Mouse (Mus musculus) gastrocnemius, postnatal 14 days (tissue): Measurements from ENCODE around the gene Hdhd5. TPM values are rescaled to one million over a fixed set of nuclear protein-coding genes. Genes with fewer than 3 reads are reported as not detected.

Experiments
- DNase-seq: peaks from one replicate; pipeline ENCODE4 v3.0.0; 2021; ENCODE audit warnings: mixed read lengths
- intact Hi-C: fragments of 180-260 bp; cut with DNase I; formaldehyde crosslinking; loops from one replicate; pipeline ENCODE4 v1.15.1; 2025; ENCODE audit warnings: low total_unique reads
- total RNA-seq, 2 experiments: library from RNA; stranded (reverse); gene quantifications; 2 replicates each; pipeline ENCODE4 v1.2.3; 2021

The Hdhd5 gene
- total RNA-seq, 2 experiments from 2014 or later = 21.0 to 25.2 TPM

- DNase-seq = no peak
- intact Hi-C loops = no loop called here
These were observed 40.1 kb downstream of the Hdhd5 start for GRCm38 (mm10) chr6:120491064-120491463.

- intact Hi-C loops = no loop called here
- no peak for DNase-seq
These were observed 41.7 kb downstream of the Hdhd5 start for GRCm38 (mm10) chr6:120489461-120489860.

GRCm38 (mm10) chr6:120488647-120489046 is 42.5 kb downstream of the Hdhd5 start:
- intact Hi-C loops = no loop called here
- no peak for DNase-seq

GRCm38 (mm10) chr6:120486051-120486510 is 45.0 kb downstream of the Hdhd5 start:
- intact Hi-C loops = no loop called here
- no peak for DNase-seq

GRCm38 (mm10) chr6:120485038-120485437 is 46.1 kb downstream of the Hdhd5 start:
- intact Hi-C loops = no loop called here
- no peak for DNase-seq

GRCm38 (mm10) chr6:120483211-120483626 is 47.9 kb downstream of the Hdhd5 start:
- intact Hi-C loops = no loop called here
- DNase-seq = peak; percentile 51

GRCm38 (mm10) chr6:120482756-120483155 is 48.4 kb downstream of the Hdhd5 start:
- no peak for DNase-seq
- intact Hi-C loops = no loop called here

GRCm38 (mm10) chr6:120482021-120482420 is 49.1 kb downstream of the Hdhd5 start:
- intact Hi-C loops = no loop called here
- DNase-seq = no peak

- DNase-seq = no peak
- intact Hi-C loops = no loop called here
These were observed 49.6 kb downstream of the Hdhd5 start for GRCm38 (mm10) chr6:120481538-120481937.

- DNase-seq = no peak
- intact Hi-C loops = no loop called here
These were observed 50.8 kb downstream of the Hdhd5 start for GRCm38 (mm10) chr6:120480361-120480760.

GRCm38 (mm10) chr6:120479302-120479701 is 51.8 kb downstream of the Hdhd5 start:
- no peak for DNase-seq

GRCm38 (mm10) chr6:120475288-120475687 is 55.8 kb downstream of the Hdhd5 start:
- DNase-seq = no peak
- intact Hi-C loops = no loop called here

More at GRCm38 (mm10) chr6:120479302-120479701, 51.8 kb downstream of the Hdhd5 start:
- intact Hi-C loops = no loop called here

- DNase-seq = no peak
- intact Hi-C loops = no loop called here
These were observed 57.7 kb downstream of the Hdhd5 start for GRCm38 (mm10) chr6:120473427-120473826.

- no peak for DNase-seq
- intact Hi-C loops = no loop called here
These were observed 58.5 kb downstream of the Hdhd5 start for GRCm38 (mm10) chr6:120472455-120473140.

- DNase-seq = no peak
- intact Hi-C loops = no loop called here
These were observed 59.1 kb downstream of the Hdhd5 start for GRCm38 (mm10) chr6:120471991-120472441.

GRCm38 (mm10) chr6:120470666-120471065 is 60.5 kb downstream of the Hdhd5 start:
- DNase-seq = no peak
- intact Hi-C loops = no loop called here

GRCm38 (mm10) chr6:120469770-120470169 is 61.3 kb downstream of the Hdhd5 start:
- intact Hi-C loops = no loop called here
- DNase-seq = no peak

GRCm38 (mm10) chr6:120469268-120469667 is 61.9 kb downstream of the Hdhd5 start:
- intact Hi-C loops = no loop called here
- no peak for DNase-seq

- no peak for DNase-seq
- intact Hi-C loops = no loop called here
These were observed 62.9 kb downstream of the Hdhd5 start for GRCm38 (mm10) chr6:120468259-120468658.

- intact Hi-C loops = no loop called here
- no peak for DNase-seq
These were observed 64.3 kb downstream of the Hdhd5 start for GRCm38 (mm10) chr6:120466609-120467329.

GRCm38 (mm10) chr6:120465393-120465792 is 65.7 kb downstream of the Hdhd5 start:
- intact Hi-C loops = no loop called here
- no peak for DNase-seq
